8 mouse cellular contexts compared by ENCODE assay signal in the genomic region with DNA sequence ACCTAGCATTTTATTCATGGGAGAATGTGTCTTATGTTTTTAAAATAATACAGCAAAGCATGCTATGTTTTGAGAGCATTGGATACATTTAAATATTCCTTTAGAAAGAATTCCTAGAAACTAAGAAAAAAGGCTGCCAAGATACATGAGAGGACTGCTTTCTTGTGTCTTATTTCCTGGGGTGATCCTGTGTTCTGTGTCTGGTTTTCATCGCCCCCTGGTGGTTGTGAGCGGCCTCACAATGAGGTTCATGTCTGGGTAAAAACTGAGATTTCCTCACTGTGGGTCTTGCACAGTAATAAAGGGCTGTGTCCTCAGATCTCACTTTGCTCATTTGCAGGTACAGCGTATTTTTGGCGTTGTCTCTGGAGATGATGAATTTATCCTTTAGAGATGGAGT.
DNase-seq lines count a peak whose midpoint lies in the region; ATAC-seq and TF ChIP-seq lines count a peak whose summit lies in the region.
"Not testable (repeated sequence)": the region's sequence is repeated elsewhere in the genome, so short reads cannot be mapped to it uniquely, and the experiment has no call there.

No protein-coding gene starts in this region.

- TF ChIP-seq POLR2A in heart, adult 2 months (IDR thresholded peaks at IDR 0.05; ENCODE audit: insufficient read depth, low read depth, low read length), result not testable (repeated sequence)

- H3K27ac ChIP-seq in heart, adult 2 months; liver, postnatal 0 days (ENCODE audit: low read depth): not testable (repeated sequence)

- H3K4me3 ChIP-seq in heart, adult 2 months; liver, postnatal 0 days (ENCODE audit: low read depth, low read length): not testable (repeated sequence)

- H3K4me2 ChIP-seq in liver, postnatal 0 days (ENCODE audit: low read depth, low read length), result not testable (repeated sequence)

- WGBS in heart, adult 2 months, result 20% methylated on average over 4 of the region's 4 CpGs
- 20% methylated on average over 4 of the region's 4 CpGs for WGBS in liver, postnatal 0 days (ENCODE audit: insufficient replicate concordance)

- not testable (repeated sequence) for H3K27me3 ChIP-seq in heart, adult 2 months (ENCODE audit: control insufficient read depth, insufficient read depth, low read length); liver, postnatal 0 days (ENCODE audit: insufficient read depth, low read length)

- H3K9me3 ChIP-seq in liver, postnatal 0 days (ENCODE audit: low read length), result not testable (repeated sequence)

- TF ChIP-seq EP300 in heart, adult 2 months (IDR thresholded peaks at IDR 0.05; ENCODE audit: insufficient read depth, low read depth, low read length); liver, postnatal 0 days (IDR thresholded peaks at IDR 0.05; ENCODE audit: low read depth): not testable (repeated sequence)

- H3K4me1 ChIP-seq in heart, adult 2 months (ENCODE audit: control insufficient read depth, insufficient read depth, low read length); liver, postnatal 0 days (ENCODE audit: insufficient read depth): not testable (repeated sequence)

- intact Hi-C loops in heart, adult 2 months (cut with DNase I), result not testable (repeated sequence)

- not testable (repeated sequence) for H3K79me2 ChIP-seq in heart, adult 2 months (replicated peaks; ENCODE audit: control insufficient read depth, insufficient read depth, low read length)

- peak; percentile 72 for DNase-seq in adrenal gland, adult 2 months
- peak; percentile 11 to 40 for DNase-seq in cerebellum, postnatal 25 days
- DNase-seq in heart, adult 2 months, result peak in 1 of 2 experiments; percentile 34
- DNase-seq in kidney, postnatal 10 days, result peak; percentile 89
- DNase-seq in liver, postnatal 0 days, result peak; percentile 19
- DNase-seq in ovary, postnatal 14 days (ENCODE audit: low spot score), result peak; percentile 39
- peak; percentile 62 to 66 for DNase-seq in thymus, adult 18-20 months

- peak; percentile 77 for ATAC-seq in CD4-positive, CD25-positive, alpha-beta regulatory T cell, adult 4 months
- not testable (repeated sequence) for ATAC-seq in liver, postnatal 0 days

- H3K36me3 ChIP-seq in heart, adult 2 months (ENCODE audit: control insufficient read depth, insufficient read depth, low read length); liver, postnatal 0 days (replicated peaks; ENCODE audit: insufficient read depth, low read length): not testable (repeated sequence)

- H3K9ac ChIP-seq in heart, adult 2 months (ENCODE audit: low read depth, low read length); liver, postnatal 0 days (replicated peaks): not testable (repeated sequence)

- TF ChIP-seq CTCF in heart, adult 2 months (IDR thresholded peaks at IDR 0.05), result peak; percentile 59
- peak; percentile 52 for TF ChIP-seq CTCF in liver, postnatal 0 days (IDR thresholded peaks at IDR 0.05; ENCODE audit: low read depth)
